Mouse (Mus musculus) T-helper 1 cell (primary cell): ENCODE data around the gene Cd84.
"Not testable (repeated sequence)": the region's sequence is repeated elsewhere in the genome, so short reads cannot be mapped to it uniquely, and the experiment has no call there.

ENCODE experiments used
- in situ Hi-C: fragments of 300-600 bp; cut with MboI, MseI; formaldehyde crosslinking; loops from one replicate; pipeline ENCODE4 v1.15.1; 2025; ENCODE audit warnings: high pct_unique_total_duplicates

Cd84 gene

DNA sequence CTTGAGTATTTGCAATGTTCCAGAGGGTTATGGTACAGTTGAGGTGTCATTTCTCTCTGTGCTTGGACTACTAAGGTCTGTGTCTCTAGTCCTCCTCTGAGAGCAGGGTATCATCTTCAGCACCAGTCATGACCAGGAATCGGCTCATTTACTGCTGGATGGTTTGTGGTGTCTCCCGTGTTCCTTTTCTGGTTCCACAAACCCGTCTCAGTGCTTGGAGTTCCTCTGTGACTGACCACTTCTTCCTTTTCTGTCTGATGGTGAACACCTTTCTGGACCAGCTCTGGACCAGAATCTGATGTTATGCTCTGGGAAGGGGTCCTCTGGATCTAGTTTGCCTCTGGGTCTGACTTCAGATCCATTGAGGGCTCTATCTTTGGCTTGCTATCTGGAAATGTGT, at the start of gene Cd84:
Gene Cd84 (plus strand): TSS at position 210 of the 400 bp plus-strand sequence.
- in situ Hi-C loops = no loop called here

DNA sequence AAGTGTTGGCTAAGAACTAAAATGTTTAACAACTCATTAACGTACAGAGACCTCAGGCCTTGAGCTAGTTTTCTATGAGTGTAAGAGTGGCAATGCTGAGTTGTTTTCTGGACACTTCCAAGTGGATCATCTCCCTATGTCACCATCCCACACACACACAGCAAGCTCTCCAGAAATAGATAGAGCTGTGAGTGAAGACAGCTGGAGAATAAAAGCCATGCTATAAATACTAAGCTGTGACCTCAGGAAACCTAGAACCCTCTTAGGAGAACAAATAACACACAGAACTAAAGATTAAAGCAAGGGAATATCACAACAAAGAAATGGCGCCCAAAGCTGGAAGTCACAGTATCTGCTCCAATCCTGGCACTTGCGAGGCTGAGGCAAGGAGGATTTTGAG, 48.0 kb upstream of the Cd84 start:
- in situ Hi-C loops = no loop called here

DNA sequence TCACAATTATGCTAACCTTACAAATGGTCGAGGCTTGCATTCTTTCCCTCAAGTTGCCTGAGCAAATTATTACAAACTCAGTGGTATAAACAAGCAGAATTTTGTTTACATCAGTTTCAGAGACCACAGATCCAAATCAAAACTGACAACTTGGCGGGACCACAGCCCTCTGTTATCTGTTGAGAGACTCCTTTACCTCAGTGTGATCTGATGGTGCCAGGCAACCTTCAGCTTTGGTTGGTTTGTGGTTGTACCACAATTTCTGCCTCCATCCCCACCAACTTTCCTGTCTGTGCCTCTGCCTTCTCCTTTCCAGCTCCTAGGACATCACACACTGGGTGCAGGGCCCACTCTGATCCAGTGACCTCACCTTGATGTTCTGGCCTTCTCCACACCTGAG, 43.3 kb upstream of the Cd84 start:
- in situ Hi-C loops = no loop called here

DNA sequence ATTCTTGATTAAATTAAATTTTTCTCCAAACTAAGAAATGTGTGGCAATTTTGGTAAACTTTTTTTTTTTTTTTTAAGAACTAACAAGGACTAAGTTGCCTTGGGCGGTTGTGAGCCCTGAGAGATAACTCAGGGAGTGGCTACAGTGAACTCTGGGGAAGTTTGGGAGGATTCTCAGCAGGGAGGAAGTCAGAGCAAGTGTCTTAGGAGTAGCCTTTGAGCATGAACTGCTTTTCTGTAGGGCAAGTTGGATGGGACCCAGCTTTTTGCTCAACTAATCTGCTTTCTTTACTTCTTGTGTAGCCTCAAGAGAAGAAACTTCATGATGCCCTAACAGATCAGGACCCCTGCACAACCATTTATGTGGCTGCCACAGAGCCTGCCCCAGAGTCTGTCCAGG, 41.7 kb upstream of the Cd84 start:
- in situ Hi-C loops = no loop called here

DNA sequence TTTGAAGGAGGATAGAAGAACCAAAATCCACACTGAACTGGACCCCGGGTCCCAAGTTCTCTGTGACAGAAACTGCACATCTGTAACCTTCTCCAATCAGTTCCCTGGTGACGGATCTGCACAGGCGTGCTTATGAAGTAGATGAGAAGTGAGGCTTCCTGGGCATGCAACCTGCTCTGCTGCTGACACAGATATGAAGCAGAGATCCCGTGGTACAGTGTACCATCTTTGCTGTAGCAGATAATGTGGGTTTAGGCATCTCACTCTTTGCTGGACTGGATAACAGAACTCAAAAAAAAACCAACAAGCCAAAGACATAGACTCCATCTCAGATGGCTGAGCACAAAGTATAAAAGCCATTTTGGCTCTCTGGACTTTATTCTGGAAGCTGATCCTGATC, 39.8 kb upstream of the Cd84 start:
- in situ Hi-C loops = no loop called here

DNA sequence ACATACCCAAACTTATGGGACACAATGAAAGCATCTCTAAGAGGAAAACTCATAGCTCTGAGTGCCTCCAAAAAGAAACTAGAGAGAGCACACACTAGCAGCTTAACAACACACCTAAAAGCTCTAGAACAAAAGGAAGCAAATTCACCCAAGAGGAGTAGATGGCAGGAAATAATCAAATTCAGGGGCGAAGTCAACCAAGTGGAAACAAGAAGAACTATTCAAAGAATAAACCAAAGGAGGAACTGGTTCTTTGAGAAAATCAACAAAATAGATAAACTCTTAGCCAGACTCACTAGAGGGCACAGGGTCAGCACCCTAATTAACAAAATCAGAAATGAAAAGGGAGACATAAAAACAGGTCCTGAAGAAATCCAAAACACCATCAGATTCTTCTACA, 28.4 kb upstream of the Cd84 start:
- in situ Hi-C loops = loop anchor here (10.0 kb wide), 1 partner anchor 194 kb away; no protein-coding TSS in a partner anchor

DNA sequence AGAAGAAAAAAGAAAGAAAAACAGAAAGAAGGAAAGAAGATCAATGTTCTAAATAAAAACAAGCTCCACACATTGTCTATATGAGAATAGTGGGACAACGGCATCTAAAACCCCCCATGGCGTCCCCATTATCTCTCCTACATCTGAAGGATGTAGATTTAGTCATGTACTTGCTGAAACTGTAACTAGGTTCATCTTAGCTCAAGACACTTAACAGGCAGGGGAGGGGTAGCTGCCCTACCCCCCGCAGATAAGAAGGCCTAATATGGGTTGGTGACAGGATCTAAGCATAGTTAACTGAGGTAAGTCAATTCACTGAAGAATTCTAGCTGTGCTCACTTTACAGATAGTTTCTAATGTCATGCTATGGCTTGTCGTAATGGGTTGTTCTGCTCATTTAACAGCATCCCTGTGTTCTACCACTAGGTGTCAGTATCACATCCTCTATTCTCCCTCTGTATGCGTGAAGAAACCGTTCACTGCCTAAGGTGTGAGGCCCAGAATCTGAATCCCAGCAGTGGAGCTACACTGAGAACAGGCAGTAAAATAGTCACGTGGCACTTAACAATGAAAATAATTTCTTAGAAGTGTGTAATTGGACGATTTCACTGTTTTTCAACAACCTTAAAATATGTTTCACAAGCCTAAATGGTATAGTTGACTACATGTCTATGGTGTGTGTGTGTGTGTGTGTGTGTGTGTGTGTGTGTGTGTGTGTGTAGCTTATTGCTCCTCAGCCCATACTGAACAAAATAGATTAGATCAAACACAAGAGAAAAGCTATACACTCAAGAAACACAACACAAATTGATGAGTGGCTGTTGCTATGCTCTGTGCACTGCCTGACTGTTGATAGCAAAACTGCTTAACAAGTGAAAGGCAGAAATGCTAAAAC, 23.7 kb upstream of the Cd84 start:
- in situ Hi-C loops = loop anchor here (10.0 kb wide), 1 partner anchor 189 kb away; no protein-coding TSS in a partner anchor

DNA sequence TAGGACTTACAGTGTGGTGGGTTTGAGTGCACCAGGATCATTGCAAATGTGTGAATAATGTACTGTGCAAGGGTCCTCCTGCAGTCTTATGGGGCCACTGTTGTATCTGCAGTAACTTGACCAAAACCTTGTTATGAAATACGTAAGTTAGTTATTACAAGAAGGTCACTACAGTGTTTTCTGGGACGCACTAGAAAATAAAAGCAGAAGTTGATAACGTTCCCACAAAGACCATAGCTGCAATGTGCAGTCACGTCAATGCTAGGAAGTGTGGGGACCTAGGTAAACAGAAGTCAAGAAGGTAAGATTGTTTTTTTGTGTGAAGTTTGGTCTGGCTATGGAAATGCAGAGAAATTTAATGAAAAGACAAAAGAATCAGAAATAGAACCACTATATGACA, 22.5 kb upstream of the Cd84 start:
- in situ Hi-C loops = loop anchor here (10.0 kb wide), 1 partner anchor 188 kb away; no protein-coding TSS in a partner anchor

DNA sequence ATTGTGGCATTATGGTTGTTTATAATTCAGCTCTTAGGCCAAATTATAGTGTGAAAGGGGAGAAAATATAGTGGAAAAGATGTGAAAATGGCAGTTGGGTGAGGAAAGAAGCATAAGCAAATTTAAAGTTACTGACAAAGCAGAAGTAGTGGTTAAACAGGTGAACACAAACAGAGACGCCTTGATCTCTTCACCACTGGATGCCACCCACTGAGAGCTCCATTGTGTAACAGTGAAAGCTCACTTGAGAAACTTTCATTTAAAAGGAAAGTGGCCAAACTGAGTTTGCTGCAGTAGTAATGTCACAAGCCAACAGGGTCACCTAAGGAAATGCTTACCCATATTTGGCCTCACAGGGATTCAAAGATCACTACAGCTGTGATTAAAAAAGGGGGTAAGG, 18.2 kb upstream of the Cd84 start:
- in situ Hi-C loops = loop anchor here (10.0 kb wide), 1 partner anchor 673 kb away; no protein-coding TSS in a partner anchor

DNA sequence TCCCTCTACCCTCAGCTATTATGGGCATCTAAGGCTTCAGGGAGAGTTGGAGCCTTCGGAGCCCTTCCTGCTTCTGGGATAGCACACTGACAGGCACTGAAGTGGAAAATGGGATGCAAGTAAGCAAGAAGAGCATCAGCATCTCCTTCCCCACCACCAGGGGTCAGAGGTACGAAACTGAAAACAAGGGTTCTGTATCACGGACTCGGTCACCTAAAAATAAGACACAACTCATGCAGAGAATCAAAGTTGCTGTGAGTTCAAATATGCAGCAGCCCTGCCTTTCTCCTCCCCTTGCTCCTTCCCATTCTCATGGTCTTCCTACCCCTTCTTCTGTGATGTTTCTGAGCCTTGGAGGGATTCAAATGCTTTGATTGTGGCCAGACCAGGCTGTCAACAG, 14.0 kb upstream of the Cd84 start:
- in situ Hi-C loops = loop anchor here (10.0 kb wide), 1 partner anchor 669 kb away; no protein-coding TSS in a partner anchor

DNA sequence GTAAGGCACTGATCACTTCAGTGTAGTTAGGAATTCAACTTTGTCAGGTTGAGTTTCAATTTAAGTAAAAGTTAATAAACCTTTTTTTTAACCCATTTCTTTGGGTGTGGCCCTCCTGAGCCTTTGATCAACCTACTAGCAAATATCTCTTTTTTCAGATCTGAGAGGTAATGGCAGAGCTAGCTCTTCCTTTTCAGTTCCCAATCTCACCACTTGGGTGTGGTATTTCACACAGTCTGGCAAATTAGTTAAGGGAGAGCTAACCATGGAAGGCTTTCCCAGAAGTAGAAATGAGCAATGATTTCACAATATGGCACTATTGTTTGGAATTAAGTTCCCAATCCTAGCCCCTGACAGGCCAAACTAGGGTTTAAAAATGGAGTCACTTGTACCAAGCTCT, 13.3 kb upstream of the Cd84 start:
- in situ Hi-C loops = loop anchor here (10.0 kb wide), 1 partner anchor 669 kb away; no protein-coding TSS in a partner anchor

DNA sequence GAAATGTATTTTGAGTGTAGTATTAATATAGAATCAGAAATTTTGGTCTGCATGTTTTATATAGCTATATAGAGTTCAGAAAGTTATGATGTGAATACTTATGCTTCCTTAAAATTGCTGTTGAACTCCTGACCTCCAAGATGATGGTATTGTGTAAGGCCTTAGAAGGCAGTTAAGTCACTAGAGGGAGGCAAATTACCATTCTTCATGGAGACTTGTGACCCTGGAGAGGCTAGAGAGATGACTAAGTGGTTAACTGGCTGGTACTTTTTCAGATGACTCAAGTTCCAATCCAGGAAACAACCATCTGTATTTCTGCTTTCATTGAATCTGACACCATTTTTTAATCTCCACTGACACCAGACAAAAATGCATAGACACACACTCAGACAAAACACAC, 11.8 kb upstream of the Cd84 start:
- in situ Hi-C loops = loop anchor here (10.0 kb wide), 1 partner anchor 667 kb away; no protein-coding TSS in a partner anchor

DNA sequence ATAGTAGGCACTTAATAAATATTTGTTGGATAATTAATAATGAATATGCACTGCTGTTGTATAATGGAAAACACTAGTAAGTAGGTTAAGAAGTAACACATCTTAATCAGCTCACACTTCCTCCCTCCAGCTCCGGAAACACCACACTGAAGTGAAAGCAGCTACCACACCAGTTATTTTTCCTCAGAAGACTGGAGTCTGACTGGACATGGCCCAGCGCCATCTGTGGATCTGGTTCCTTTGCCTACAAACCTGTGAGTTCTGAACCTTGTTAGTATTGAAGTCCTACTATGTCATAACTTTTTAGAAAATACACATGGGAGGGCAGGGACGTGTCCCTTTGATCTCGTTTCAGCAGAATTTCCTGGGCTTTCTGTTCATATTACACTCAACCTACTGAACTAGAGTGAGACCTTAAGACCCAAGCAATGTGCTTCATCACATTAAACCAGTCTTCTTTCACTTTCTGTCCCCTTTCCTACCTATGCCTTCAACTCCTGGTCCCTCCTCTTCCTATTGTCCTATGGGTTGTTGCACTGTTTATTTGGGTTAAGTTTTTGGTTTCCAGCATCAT, 1.0 kb downstream of the Cd84 start:
- in situ Hi-C loops = loop anchor here (5.0 kb wide), 1 partner anchor 77 kb away; the partner anchor contains the start of gene Slamf6

DNA sequence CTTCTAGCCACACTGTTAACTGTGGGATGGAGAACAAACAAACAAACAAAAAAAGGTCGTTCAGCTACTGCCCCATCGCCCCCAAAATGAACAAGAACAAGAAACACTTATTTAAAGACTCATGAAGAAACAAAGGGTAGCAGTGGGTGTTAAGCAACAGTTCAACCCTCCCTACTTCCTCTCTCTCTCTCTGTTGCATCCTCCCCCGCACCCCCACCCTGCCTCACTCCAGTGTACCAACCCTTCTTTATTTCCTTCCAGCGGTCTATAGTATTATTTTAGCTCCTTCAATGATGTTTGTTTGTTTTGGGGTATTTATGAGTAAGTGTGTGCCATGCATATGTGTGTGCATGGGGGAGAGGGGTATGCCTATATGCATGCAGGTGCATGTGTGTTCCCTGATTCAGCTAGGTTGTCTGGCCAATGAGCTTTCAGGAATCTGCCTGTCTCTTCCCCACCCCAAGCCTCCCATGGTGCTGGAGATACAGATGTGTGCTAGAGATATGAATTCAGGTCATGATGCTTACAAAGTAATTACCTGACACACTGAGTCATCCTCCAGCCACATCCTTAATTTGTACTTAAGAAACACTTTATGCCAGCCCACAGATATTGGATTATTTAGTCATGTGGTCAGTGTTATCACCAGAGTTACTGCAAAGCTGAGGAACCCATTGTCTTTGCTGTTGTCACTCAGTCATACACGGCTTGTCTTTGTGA, 5.7 kb downstream of the Cd84 start:
- in situ Hi-C loops = no loop called here

DNA sequence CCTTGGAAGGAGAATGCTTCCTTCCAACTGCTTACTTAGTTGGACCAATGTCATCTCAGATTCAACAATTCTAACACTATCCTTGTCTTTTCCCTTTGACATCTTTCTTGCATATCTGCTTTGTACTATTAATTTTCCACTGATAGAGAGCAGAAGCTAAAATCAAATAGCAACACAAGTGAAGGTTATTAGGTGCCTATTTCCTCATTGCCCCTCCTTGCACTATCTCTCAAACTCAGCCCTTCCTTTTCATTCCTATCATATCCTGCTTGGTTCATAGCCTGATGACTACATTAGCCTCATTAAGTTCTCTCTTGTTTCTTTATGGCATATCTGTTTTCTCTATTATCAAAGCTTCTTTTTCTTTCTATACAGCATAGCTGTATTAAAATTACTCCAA, 8.7 kb downstream of the Cd84 start:
- in situ Hi-C loops = no loop called here

DNA sequence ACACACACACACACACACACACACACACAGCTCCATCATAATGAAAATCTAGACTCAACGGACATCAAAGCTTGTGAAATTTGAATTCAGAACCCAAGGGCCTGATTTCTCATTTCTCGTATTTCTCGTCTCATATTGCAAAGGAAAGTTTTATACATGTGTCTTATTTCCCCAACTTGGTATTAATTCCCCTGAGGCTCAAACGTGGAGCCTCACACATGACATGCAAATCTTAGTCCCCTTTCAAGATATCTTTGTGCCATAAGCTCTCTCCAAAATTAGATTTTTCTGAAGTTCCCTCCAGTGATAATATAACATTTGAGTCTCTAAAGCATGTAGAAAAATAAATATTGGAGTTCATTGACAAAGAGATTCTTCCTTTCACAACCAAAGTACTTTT, 9.3 kb downstream of the Cd84 start:
- in situ Hi-C loops = no loop called here

DNA sequence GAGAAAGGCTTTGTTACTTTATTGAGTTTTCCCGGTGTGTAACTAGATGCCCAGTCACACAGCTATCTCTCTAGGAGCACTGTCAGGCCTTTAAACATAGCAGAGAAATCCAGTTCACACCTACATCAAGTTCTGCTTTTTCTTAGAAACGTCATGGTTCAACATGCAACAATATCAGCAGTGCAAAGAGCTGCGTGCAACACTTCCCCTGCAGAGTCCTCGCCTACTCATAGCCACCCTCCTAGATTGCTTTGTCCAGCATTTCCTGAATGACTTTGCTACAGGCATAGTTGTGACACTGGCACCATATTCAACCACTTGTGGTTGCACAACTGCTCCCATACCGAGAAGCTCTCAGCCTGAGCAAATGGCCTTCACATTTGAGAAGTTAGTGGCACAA, 10.0 kb downstream of the Cd84 start:
- in situ Hi-C loops = no loop called here

DNA sequence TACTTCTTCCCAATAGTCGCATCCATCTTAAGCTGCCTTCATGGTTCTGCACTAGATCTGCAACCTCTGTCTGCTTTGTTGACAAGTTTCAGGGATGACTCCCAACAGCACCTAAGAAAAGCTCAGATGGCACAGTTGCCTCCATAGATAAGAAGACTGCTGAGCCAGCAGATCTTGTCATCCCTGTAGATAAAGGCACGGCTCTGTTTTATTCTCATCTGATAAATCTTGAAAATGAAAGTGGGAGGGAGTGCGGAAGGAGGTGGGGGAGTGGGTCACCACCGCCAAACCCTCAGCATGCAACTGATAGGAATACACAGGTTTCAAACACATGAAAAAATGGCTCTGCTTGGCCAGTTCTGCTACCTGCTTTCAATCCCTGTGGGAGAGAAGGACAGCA, 26.0 kb downstream of the Cd84 start:
- in situ Hi-C loops = no loop called here

DNA sequence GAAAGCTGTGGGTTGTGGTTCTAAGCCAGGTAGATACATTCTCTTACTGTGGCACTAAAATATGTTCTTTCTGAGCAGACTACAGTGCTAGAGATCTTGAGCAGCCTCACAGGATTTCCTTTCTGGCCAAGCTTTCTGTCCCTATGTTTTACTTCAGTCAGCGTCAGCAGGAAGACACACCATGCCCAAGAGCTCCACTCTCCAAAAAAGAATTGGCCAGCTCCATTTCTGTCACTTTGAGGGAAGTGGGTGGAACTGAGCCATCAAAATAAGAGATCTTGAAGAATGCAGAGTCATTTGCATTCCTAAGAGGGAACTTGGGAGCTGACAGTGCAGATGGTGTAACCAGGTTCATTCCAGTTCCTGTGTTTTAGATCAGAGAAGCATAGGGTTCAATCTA, 47.5 kb downstream of the Cd84 start:
- in situ Hi-C loops = no loop called here

DNA sequence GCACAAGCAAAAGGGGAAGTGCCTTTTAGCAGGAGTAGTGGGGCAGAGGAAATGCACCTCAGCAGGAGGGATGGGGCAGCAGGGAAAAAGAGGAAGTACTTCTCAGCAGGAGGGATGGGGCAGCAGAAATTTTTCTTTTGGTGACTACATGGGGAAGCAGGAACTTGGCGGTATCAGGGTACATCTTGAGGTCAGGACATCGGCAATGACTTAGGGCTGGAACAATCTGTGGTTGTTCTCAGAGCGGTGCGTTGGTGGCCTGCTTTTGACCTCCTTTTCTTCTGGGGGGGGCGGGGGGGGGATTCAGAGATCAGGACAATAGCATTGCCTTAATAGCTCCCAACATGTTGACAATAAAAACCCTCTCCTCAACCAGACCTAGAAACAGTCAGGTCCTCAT, 55.9 kb downstream of the Cd84 start, which contains the start of gene Gm10521:
Gene Gm10521 (plus strand): TSS at position 301 of the 400 bp plus-strand sequence.
- in situ Hi-C loops = not testable (repeated sequence)

DNA sequence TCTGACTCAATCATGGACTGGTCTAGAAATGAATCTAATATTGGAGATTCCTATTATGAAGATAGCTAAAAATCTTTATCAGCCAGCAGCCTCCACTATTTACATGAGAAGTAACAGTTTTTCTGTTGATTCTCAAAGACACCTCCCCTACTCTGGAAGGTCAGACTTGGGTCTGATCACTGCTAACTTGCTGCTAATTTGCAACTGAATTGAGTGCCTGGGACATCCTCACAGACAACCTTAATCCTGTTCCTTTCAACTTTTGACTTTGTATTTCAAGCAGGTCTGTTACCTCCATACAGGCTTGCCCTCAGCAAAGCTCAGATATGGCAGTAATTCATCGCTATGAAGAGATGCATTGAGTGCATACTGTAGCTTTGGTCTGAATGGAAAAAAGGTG, 64.5 kb downstream of the Cd84 start:
- in situ Hi-C loops = no loop called here
